Mouse (Mus musculus) splenic B cell, adult 2 months (primary cell): ENCODE measurements at regions not wholly inside any gene's neighbourhood (a gene's known extent, or its start where the extent isn't known, plus 50 kb on each side); places are given as distances from the start of the nearest gene placed in this dataset.
A peak's percentile ranks its signal among the peaks of the same experiment; 100 is the strongest.
"Not testable (repeated sequence)": the region's sequence is repeated elsewhere in the genome, so short reads cannot be mapped to it uniquely, and the experiment has no call there.

ENCODE experiments used
- DNase-seq: peaks from one replicate; pipeline ENCODE4 v3.0.0-alpha.2; 2011; ENCODE audit warnings: low read depth, low spot score
- H3K27me3 ChIP-seq: 2 replicates; pipeline ENCODE4 v1.6.1; 2012; ENCODE audit warnings: mild to moderate bottlenecking, low read length, moderate library complexity, mixed read lengths; ENCODE audit not compliant: control insufficient read depth, poor library complexity, insufficient read depth, severe bottlenecking
- H3K36me3 ChIP-seq: 2 replicates; pipeline ENCODE4 v1.6.1; 2012; ENCODE audit warnings: mild to moderate bottlenecking, low read length, moderate library complexity, mixed read lengths; ENCODE audit not compliant: control insufficient read depth, poor library complexity, insufficient read depth, severe bottlenecking

- H3K27me3 ChIP-seq, DNase-seq, H3K36me3 ChIP-seq: not testable (repeated sequence)
Measured at GRCm38 (mm10) chr6:64948839-64949238, 93.5 kb upstream of the Smarcad1 start.

GRCm38 (mm10) chr6:64961608-64962486 is 80.5 kb upstream of the Smarcad1 start:
- no peaks in the 10 kb centered on the region for H3K36me3 ChIP-seq
- no peak for DNase-seq
- no peaks in the 10 kb centered on the region; the same call in 1 of the 2 replicates for H3K27me3 ChIP-seq

- H3K27me3 ChIP-seq, result no peaks in the 10 kb centered on the region; the same call in 1 of the 2 replicates
- no peaks in the 10 kb centered on the region for H3K36me3 ChIP-seq
- DNase-seq, result no peak
Measured at GRCm38 (mm10) chr6:64962612-64963011, 79.8 kb upstream of the Smarcad1 start.

DNA sequence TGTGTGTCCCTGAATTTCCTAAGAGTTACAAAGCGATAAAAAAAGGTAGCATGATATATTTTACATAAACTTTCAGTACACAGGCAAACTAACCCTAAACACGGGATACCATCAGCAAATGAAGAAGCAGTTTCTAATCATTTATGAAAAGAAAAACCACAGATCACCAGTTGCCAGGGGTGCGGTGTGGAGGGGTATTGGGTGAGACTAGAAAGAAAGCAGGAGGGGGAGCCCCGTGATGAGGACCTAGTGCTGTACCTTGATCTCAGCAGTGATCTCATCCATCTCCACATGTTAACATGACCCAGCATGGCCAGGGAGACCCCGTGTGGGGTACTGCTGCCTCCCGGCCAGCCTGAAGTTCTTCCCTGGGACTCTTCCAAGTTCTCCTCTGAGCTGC is 77.7 kb upstream of the Smarcad1 start:
- H3K27me3 ChIP-seq, result no peaks in the 10 kb centered on the region; the same call in 1 of the 2 replicates
- DNase-seq, result no peak
- H3K36me3 ChIP-seq, result no peaks in the 10 kb centered on the region

- H3K27me3 ChIP-seq, result no peaks in the 10 kb centered on the region; the same call in 1 of the 2 replicates
- no peak for DNase-seq
Measured at GRCm38 (mm10) chr6:64965203-64965602, 77.2 kb upstream of the Smarcad1 start.

DNA sequence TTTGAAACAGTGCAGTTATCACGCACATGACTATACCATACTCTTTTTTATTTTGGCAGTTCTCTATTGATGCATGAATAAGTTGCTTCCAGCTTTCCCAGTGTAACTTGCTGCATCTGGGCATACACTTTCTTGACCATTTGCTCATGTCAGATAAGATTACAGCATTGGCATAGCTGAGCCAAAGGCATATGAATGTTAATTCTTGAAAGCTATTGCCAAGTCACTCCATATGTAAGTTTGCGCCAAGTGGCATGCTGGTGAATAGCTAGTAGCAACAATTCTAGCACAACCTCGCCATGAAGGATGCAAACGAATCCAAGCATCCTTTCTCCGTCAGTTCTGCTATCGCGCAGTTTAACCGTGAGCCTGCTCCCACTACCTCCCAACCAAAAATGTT is 72.2 kb upstream of the Smarcad1 start:
- no peaks in the 10 kb centered on the region; the same call in 1 of the 2 replicates for H3K27me3 ChIP-seq
- no peaks in the 10 kb centered on the region for H3K36me3 ChIP-seq

More at GRCm38 (mm10) chr6:64965203-64965602, 77.2 kb upstream of the Smarcad1 start:
- no peaks in the 10 kb centered on the region for H3K36me3 ChIP-seq

DNA sequence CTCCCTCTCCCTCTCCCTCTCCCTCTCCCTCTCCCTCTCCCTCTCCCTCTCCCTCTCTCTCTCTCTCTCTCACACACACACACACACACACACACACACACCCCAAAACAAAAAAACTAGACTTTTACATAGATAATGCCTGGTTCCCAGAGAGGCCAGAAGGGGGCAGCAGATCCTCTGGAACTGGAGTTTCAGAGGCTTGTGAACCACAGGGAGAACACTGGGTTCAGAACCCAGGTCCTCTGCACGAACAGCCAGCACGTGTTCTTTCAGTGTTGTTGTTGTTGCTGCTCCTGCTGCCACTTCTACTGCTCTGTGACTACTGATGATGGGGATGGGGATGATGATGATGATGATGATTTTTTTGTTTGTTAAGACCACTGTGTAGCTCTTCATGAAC is 68.4 kb upstream of the Smarcad1 start:
- Histone ChIP-seq H3K27me3 (no peaks in the 10 kb centered on the region), H3K36me3 (no peaks in the 10 kb centered on the region)
- peak; percentile 33 for DNase-seq

More for the DNA sequence above, 72.2 kb upstream of the Smarcad1 start:
- DNase-seq, result no peak

- not testable (repeated sequence) for H3K36me3 ChIP-seq, DNase-seq, H3K27me3 ChIP-seq
Measured at GRCm38 (mm10) chr6:64974453-64974852, 67.9 kb upstream of the Smarcad1 start.

DNA sequence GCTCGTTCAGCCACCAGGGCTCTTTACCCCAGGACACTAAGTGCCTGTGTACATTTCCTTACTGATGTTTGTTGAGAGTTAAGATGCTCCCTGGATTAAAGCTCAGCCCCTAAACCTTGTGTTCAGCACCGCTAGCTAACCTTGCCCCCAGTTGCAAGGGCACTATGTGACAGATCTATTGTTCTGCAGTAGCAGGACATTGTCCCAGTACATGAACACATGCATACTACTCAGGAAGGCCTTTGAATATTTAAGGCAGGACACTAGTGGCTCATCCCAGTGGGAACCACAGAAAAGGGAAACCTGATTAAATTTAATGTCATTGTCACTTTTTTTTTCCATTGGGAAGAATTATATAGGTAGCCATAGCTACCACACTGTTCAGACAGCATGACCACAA is 60.3 kb upstream of the Smarcad1 start:
- Histone ChIP-seq H3K27me3 (no peaks in the 10 kb centered on the region), H3K36me3 (no peaks in the 10 kb centered on the region)

More for the DNA sequence above, 60.3 kb upstream of the Smarcad1 start:
- DNase-seq, result no peak
